Mouse (Mus musculus) thymus, postnatal 0 days (tissue): Measurements from ENCODE around the gene Mtap. TPM values are rescaled to one million over a fixed set of nuclear protein-coding genes. Genes with fewer than 3 reads are reported as not detected.

ENCODE experiments used
- DNase-seq: peaks from one replicate; pipeline ENCODE4 v3.0.0-alpha.2; 2015; ENCODE audit warnings: low spot score
- polyA plus RNA-seq: library from polyadenylated mRNA; unstranded; fragments of >200 nt; fragmentation: Nextera tagmentation; extraction: Ambion mirVana; gene quantifications from 2 replicates; pipeline ENCODE4 v1.2.1, GENCODE M21; 2015

Gene Mtap
- polyA plus RNA-seq, 1 experiment from 2014 or later = 56.8 TPM

DNA sequence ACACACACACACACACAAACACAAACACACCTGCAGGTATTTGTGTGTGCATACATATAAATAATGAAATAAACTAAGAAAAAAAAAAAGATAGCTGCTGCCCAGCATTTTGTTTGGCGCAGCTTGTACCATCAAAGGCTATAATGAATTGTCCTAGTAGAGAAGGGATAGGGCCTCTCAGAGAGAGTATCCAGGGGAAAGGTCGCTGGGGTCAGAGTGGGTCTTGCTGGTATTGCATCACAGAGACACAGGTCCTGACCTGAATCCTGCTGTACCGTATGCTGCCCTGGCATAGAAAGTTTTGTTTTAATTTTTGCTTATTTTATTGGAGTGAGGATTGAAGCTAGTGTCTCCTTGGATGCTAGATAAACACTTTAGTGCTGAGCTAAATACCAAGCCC, 566 bp upstream of the Mtap start:
- DNase-seq = no peak

DNA sequence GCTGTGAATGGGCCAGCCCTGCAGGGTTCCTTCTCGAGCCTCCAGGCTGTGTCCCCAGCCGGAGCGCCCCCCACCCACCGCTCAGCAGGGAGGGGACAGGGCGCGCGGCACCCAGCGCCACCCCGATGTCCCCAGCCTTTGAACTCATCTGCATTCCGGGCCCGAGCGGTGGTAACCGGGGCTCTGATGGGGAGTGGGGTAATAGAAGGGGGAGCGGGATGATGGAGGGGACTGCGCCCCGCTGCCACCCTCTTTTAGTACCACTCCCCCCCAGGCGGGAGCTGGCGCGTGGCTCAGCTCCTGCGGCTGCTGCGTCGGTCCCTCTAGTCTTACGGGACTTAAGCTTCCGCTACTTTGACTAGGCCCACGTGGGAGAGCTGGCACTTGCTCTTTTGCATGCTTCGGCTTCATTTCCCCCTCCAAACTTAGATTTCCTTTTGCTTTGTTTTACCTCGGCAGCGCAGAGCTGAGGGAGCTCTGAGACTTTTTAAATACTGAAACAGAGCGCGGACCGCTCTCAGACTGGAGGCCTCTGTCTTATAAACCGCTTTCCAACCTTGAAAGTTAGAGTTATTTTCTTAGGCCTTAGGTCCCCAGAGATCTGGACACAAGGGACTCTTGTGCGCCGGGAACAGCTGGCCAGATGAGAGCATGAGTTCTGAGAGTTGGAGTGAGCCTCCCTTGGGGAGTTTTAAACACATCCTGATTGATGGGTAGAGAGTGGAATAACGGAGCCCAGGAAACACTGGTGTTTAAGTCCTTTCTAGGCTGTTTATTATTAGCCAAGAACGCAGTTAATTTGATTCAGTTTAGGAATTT, 829 bp downstream of the Mtap start:
- peak; percentile 85 for DNase-seq

DNA sequence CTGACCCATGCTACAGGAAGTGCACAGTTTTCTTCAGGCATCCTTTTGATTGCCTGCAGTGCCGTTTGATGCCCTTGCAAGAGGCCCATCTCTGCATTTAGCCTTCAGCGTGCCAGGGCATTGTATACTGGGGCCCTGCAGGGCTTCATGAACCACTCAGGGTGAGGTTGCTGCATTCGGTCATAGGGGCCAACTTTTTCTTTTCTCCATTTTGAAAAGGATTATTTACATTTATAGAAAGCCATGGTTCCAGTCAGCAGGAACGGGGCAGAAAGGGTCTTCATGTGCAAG, 1.4 kb downstream of the Mtap start:
- DNase-seq = no peak

DNA sequence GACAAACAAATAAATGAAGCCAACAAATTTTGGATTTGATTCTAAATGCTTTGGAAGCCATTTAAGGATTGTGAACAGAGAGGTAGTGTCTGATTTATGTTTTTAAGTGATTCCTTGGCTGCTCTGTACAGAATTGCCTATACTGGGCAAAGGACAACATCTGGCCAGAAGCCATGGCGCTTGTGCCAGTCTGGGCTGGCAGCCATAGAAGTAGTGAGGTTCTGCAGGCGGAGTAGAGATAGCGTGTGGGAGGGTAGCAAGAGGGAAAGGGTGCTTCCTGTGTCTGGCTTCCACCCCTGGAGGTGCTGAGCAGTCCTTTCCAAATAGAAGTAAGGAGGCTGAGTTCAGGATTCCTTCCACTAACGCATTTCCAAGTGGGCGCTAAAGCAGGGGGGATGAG, 3.9 kb downstream of the Mtap start:
- DNase-seq = no peak

DNA sequence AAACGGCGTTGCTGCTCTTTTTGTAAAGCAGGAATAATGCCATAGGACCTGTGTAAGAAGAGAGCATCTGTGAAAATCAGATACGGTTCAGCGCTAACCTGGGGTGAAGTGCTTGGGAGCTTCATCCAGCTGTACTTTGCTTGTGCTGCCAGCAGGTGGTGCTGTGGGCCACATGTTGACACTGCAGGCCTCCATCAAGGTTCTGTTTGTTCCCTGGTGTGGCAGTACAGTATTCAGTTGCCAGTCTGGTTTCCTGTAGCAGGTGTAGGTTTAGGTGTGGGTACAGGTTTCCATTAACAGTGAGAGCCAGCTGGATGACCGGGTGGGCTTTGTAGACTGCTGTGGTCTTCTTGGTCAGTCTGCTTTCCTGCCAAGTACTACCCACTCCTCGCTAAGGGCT, 8.5 kb downstream of the Mtap start:
- DNase-seq = peak; percentile 71

DNA sequence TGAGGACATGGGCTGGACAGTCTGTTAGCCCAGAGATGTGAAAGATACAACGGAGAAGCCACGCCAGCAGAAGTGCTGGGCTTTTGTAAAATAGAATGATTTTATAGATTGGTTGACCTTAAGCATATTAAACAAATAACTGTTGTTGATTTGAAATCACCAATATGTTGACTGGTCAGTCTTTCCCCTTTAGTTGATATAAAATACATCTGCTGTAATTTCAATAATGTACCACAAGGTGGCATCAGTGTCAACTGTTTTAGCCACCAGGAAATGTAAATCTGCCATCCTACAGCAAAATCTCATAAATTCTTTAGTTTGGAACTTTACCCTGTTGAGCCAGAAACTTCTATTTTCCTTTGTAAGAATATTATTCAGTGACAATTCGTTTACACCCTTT, 9.4 kb downstream of the Mtap start:
- DNase-seq = peak; percentile 40

DNA sequence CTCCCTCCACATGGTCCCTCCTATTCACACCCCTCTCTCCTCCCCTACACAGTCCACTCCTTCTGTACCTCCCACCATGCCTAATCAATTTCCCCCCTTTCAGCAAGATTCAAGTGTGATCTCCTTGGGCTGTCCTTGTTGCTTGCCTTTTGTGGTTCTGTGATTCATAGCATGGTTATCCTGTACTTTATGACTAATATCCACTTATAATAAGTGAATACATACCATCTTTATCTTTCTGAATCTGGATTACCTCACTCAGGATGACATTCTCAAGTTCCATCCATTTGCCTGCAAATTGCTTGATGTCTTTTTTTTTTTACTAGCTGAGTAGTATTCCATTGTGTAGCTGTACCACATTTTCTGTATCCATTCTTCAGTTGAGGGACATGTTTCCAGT, 12.3 kb downstream of the Mtap start:
- DNase-seq = no peak

DNA sequence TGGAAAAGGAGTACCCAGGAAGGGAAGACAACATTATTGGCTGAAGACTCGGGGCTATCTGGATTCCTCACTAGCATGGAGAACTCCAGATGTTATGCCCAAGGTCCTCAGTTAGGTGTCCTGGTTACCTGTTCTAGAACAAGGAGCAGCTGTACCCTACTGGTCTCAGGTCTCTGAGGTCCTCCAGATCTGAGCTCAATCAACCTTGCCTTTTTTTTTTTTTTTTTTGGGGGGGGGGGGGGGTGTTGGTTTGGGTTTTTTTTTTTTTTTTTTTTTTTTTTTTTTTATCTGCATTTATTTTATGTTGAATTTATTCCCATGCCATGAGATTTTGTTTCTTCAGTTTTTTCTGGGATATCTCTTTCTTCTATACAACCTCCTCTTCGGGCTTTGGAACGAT, 24.5 kb downstream of the Mtap start:
- no peak for DNase-seq

DNA sequence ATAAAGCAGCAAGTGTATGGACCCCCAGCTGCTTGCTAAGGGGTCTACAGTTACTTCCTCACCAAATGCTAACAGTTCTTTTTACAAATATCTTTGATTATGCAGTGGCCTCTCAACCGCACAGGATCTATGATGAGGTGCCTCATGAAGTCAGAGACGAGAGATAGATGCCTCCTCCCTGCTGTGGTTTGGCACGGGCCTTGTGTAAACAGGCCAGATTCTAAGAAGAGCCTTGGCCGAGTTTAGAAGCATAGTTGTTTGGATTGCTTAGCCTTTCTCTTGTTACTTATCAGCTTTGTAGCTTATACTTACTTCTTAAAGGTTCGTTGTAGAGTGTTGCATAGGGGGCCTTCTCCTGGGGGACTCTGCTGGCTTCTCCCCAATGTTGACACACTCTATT, 25.6 kb downstream of the Mtap start:
- no peak for DNase-seq

DNA sequence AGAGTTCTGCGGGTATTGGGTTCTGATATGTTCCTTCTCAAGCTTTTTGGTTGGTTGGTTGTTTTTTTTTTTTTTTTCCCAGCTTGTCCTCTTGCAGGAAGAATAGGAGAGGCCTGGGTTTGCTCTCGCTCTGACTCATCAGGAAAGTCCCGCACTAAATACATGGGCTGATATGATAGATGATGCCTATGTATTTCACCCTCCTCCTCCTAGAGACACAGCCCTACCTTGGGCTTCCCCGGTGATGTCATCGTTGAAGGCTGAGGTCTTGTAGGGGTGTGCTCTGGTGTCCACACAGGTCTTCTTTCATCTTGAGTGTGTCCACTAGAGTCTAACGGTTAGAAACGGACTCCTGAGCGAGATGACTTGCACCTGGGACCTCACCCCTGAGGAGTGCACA, 26.7 kb downstream of the Mtap start:
- no peak for DNase-seq

DNA sequence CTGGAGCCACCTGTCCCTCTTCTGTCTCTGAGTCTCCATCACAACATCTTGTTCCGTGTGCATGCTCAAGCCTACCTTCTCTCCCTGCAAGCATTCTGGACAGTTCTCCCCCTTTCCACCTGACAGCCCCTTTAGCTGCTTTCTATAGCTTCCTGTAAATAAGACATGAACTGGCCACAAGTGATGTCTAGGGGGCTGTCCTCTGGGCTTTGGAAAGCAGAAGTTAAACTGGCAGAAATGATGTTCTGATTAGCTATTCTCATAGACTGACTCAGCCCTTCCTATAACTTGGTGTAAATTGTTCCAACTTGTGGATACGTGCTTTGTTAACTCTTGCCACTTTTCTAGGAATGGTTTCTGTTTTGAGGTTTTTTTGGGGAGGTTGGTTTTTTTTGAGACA, 27.8 kb downstream of the Mtap start:
- no peak for DNase-seq

DNA sequence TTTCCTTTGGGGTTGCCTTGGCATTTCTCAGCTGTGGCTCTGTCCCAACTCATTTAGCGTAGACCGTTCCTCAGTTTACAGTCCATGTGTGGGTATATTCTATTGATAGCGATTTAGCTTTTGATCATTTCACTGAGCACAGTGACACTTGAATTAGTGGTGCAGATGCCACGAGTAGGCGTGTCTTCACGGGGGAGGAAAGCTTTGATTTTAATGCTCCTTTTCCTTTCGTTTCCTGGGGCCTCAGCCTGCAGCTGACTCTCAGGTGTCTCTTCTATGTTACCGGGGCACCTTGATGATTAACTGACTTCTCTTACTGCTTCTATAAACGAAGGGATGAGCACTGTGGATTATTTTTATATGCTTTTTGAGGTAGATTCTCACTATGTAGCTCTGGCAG, 32.0 kb downstream of the Mtap start:
- DNase-seq = no peak

DNA sequence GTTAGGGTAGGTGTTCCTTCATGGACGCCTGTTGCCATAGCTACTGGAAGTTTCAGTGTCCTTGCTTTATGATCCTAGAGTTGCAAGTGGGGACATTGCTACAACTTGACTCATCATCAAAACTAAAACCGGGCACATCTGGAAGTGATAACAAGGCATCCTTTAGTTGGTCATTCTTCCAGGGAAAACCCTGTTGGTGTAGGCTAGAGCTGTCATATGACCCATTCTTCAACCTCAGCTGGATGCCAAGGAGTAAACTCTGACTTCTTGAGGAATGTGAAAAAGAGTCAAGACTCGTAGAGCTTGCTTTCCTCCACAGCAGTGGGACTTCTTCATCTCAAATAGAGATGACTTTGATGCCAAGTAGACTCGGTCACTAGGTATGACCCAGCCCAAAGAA, 32.8 kb downstream of the Mtap start:
- DNase-seq = no peak

DNA sequence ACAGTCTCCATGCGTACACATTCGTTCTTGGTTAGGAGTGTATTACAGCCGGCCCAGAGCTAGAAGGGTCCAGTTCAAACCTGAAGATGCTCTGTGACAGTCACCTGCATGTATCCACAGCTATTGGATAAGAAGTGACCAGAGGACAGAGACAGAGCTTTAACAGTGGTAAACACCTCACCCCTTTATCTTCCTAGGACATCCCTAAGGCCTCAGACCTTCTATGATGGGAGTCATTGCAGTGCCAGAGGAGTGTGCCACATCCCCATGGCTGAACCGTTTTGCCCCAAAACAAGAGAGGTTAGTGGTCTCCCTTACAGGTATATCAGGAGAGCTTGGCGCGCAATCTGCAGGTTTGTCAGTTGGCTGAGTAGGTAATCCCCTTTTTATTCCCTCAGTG, 34.0 kb downstream of the Mtap start:
- DNase-seq = no peak

DNA sequence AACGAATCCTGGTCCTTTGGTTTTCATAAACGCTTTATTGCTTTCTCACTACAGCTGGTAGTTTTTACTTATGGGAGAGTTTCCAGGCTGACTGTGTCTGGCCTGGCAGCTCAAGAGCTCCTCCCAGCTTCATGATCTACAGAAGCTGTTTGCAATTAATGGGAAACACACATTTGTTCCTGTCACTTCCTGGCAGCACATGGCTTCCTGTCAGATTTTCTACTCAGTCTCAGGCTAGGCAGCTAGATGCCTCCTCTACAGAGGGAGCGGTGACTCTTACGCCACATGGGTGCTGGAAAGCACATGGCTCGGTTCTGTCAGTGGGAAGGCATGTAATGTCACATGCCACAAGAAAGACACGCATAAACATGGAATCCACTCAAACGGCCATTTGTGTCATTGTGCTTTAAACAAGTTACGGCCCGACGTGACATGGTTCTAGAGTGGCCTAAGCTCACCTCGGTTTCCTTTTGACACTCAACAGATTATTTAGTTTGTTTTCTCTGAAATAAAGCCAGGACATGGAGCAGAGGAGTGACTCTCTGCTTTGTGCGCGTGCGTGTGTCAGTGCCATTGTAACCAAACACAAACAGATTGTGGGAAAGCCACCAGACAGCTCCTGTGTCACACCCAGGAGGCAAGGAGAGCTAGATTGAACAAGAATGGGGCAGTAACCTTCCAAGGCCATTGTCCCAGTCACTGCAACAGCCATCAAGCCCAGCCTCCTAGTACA, 36.1 kb downstream of the Mtap start:
- DNase-seq = no peak

DNA sequence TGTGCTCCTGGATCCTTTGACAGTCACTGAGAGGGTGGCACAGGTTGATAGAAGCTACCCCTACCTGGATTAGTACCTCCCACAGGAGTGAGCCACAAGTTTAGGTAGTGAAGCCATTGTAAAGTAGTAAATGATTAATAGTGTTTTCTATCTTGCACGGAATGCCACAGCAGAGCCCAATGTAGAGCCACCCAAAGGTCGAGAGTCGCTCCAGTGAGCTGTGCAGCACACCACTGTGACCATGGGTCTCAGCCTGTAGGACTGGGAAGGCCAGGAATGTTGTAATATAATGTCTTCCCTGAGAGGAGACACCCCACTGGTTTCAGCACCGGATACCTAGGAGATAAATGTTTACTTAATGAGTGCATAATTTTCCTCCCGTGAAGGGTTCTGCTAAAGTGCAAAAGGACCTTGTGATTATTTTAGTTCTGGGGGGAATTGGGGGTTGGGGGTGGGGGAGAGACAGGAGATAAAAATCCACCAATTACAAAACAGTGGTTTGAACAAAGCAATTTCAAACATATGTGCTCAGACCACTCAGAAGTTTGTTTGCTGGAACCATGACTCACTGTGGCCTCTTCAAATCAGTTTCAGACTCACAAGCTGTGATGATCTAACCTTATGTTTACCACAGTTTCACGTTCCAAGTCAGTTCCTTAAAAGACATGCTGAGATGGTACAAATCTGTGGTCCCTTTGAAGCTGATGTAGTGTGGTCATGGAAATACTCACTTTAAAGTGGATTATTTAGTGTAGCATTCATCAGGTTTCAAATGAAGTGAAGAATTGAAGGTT, 40.8 kb downstream of the Mtap start:
- DNase-seq = no peak

DNA sequence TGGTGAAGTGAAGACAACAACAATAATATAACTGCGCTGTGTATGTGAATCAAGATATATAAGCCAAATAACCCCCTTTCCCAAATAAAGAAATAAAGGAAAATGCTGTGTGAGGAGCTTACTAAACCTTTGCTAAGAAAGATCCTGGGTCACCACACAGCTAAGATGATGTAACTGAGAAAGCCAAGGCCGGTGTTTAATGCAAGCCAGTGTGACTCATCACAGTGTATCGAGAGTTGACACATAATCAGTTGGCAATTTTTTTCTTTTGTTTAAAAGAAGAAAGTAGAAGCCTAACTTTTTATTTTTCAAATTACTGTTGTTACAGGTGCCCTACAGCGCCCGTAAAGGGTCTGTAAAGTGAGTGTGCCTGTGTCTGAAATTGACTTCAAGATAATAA, 43.2 kb downstream of the Mtap start:
- DNase-seq = no peak

DNA sequence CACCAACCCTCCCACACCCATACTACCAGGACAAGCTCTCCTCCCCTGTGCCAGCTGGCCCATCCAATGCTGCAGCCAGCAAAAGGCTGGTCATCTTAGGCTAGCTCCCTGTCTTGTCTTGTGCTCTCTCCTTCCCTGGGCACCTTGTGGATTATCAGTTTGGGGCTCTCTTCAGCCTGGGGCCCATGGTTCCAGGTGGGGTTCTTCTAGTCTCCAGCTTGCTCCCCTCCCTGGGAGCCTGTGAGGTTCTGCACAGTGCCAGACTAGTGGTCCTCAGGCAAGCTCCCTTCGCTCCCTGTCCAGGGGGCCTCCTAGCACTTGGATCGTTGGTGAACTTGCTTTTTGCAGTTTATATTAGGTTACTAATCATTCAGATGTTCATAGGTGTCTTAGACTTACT, 44.7 kb downstream of the Mtap start:
- no peak for DNase-seq

DNA sequence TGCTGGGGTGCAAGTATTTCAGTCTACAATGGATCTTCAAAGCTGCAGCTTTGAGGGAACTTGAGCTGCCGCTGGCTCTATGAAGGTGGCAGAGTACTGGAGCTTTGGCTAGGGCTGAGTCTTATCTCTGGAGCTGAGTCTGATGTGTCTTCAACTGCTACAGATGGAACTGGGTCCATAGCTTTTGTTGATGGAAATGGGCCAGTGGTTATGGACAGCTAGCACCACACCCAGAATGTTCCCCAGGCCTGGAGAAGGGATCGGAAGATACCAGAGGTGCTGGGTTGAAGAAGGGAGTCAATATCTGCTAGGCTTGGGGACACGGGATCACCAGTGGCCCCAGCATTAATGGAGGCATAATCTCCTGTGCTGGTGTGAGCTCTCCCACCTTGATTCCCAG, 45.6 kb downstream of the Mtap start:
- DNase-seq = no peak

DNA sequence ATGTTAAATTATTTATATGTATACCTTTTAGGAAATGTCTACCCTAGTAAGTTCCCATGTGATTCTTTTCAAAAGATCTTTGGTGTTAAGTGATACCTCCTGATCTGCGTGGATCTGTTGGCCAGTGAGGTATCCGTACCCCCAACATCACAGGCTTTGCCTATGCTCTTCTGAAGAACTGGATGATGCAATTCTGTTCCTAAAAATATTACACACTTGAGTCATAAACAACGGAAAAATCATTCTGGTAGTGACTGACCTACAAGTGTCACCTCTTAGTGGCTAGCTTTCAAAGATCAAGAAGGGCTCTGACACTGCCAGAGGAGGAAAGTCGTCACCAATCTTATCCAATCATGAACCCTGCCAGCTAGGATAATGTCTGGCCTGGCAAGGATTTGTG, 58.6 kb downstream of the Mtap start:
- DNase-seq = no peak

DNA sequence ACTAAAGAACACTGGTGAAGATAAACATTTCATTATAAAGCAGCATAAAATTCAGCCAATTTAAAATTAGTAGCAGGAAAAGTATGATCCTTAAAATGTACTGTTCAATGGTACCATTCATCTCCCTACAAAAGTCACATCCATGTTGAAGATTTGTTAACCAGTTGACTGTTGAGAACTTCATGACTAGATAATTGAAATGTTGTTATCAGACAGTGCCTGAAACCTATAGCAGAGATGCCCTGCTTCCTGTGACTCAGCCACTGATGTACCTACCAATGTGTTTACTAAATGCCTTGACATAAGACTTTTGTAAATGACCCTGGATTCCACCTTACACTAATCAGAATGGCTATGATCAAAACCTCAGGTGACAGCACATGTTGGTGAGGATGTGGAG, 60.2 kb downstream of the Mtap start:
- no peak for DNase-seq

DNA sequence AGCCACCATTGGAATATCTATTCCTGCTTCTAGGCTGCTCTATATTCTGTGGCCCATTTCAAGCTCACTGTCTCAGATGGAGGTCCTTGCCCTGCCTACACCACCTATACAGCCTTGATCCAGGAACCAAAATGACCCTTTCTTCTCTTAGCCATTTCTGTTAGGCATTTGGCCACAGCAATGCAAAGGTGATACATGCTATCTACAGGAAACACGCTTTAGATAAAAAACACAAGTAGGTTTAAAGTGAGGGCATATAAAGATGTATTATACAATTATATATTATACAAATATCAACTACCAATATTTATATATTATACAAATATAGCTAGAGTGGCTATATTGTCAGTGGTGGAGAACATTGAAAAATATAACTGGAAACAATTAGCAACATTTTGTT, 63.9 kb downstream of the Mtap start:
- DNase-seq = no peak

DNA sequence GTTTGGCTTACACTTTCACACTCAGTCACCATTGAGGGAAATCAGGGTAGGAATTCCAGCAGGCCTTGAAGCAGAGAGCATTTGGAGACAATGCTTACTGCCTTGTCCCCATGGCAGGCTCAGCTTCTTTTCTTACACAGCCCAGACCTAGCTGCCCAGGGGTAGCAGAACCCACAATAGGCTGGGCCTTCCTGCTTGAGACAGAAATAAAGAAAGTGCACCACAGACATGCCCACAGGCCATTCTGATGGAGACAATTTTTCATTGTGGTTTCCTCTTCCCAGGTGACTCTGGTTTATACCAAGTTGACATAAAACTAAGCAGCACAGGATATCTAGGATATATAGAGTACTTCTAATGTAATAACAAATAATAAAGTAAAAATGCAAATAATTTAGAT, 72.4 kb downstream of the Mtap start:
- DNase-seq = no peak
